Mouse (Mus musculus): ENCODE results near the gene Ppp1r16b.

Ppp1r16b gene

DNA sequence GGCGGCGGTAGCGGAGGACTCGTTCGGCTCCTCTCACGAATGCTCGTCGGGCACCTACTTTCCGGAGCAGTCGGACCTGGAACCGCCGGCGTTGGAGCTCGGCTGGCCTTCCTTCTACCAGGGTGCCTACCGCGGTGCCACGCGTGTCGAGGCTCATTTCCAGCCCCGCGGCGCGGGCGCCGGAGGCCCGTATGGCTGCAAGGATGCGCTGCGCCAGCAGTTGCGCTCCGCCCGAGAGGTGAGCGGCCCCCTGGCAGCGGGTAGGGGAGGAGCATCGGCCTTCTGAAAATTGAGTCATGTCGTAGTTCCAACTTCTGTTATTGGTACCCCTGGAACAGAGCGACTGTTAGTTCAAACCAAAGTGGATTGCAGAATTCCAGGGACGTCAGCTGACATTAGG, 103.2 kb downstream of the Ppp1r16b start:
- peak in 1 of 2 experiments; percentile 74 for DNase-seq (ENCODE audit: low spot score in 2 of 2)

- DNase-seq (ENCODE audit: low spot score in 2 of 2): peak in 1 of 2 experiments; percentile 24
Observed at GRCm38 (mm10) chr2:158768771-158769170, 103.6 kb downstream of the Ppp1r16b start.

- no peak for DNase-seq (ENCODE audit: low spot score in 2 of 2)
Observed at GRCm38 (mm10) chr2:158770126-158770757, 105.0 kb downstream of the Ppp1r16b start.

DNA sequence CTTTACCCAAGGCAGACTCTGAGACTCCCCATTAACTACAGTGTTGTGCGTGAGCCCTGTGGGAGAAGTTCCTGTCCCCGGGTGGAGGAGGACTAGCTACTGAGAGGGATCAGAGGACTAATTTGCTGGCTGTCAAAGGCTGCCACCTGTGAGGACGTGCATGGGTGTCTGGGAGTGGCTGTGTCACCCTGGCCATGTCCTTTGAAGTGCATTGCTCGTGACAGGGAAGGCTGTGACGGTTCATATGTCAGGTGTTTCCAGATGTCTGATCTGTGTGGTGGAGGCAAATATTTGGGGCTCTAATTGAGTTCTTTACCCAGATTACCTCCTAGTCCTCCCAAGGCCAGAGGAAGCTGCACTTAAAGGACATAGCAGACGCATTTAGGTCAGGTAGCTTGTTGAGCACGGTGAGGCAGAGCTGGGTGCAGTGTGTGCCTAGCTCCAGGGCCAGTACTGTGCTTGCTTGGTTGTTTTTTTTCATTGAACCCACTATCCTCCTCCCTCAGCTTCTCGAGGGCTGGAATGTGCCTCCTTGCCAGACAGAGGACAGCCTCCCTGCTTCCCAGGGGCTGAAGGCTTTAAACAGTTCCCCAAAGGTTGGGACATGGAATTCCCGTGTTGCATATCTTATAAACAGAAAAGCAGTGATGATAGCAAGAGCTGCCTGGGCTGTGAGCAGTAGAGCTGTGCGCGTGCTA, 106.0 kb downstream of the Ppp1r16b start:
- DNase-seq (ENCODE audit: low spot score in 2 of 2): no peak

GRCm38 (mm10) chr2:158772808-158773207, 107.6 kb downstream of the Ppp1r16b start:
- DNase-seq (ENCODE audit: low spot score in 2 of 2): no peak

GRCm38 (mm10) chr2:158774886-158775285, 109.7 kb downstream of the Ppp1r16b start:
- DNase-seq (ENCODE audit: low spot score in 2 of 2): no peak

- no peak for DNase-seq (ENCODE audit: low spot score in 2 of 2)
Observed at GRCm38 (mm10) chr2:158776716-158777115, 111.5 kb downstream of the Ppp1r16b start.

DNA sequence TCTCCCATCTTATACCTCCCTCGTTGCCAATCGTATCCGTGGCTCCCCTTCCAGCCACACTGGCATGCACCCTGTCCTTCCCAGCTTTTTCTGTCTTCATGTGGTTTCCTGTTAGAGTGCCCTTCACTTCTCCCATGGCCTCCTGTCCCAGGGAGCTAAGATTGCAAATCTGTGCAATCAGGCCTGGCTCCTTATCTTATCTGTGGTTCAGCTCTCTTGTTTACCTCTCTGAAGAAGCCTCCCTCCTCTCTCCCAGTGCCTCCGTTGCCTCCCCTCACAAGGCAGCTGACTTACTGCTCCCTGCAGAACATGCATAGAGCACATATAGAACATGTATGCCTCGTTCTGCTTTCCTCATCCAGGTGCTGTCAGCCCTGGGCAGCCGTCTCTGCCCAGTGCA, 112.3 kb downstream of the Ppp1r16b start:
- no peak for DNase-seq (ENCODE audit: low spot score in 2 of 2)

- no peak for DNase-seq (ENCODE audit: low spot score in 2 of 2)
Observed at GRCm38 (mm10) chr2:158778349-158778748, 113.2 kb downstream of the Ppp1r16b start.

GRCm38 (mm10) chr2:158781126-158781525, 115.9 kb downstream of the Ppp1r16b start:
- DNase-seq (ENCODE audit: low spot score in 2 of 2): no peak

DNA sequence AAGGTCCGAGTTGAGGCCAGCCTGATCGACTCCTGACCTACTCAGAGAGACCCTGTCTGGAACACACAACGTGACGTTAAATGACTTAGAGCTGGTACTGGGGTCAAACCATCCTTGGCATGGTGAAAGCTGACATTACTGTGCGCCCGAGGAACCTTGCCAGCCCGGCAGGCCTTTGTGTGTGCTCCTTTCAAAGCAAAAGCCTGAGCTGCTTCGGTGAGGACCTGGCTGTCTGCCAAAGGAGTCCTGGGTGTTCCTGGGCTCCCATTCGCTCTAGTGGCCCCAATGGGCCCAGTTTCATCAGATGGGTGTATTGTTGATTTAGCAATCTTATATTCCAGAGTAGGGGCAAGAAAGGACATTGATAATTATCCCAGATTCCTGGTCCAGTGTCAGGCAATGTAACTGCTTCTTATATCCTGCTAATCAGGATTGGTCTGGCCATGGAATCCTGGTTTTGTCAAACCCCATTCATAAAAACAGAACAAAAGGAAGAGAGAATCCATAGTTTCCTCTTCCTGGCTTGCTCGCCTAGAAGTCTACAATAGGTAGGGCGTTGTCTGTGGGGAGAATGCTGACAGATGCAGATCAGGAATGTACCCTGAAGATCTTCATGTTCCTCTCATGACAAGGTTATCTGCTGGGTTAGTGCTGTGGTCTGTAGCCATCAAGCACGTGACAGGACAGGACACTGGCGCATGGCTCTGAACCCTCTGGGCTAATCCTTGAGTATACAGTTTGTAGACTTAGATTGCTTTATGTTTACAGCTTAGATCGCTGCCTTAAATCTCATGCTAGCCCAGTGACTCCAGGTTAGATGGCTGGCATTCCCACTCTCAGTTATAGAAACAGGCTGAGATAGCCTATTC, 122.0 kb downstream of the Ppp1r16b start:
- DNase-seq (ENCODE audit: low spot score in 2 of 2): no peak

- DNase-seq (ENCODE audit: low spot score in 2 of 2): peak; percentile 78 to 93
Observed at GRCm38 (mm10) chr2:158794494-158795004, 129.4 kb downstream of the Ppp1r16b start, which contains the start of gene Dhx35. Dhx35 (plus strand) TSS chr2:158794807.

GRCm38 (mm10) chr2:158795043-158795442, 129.8 kb downstream of the Ppp1r16b start:
- no peak for DNase-seq (ENCODE audit: low spot score in 2 of 2)

DNA sequence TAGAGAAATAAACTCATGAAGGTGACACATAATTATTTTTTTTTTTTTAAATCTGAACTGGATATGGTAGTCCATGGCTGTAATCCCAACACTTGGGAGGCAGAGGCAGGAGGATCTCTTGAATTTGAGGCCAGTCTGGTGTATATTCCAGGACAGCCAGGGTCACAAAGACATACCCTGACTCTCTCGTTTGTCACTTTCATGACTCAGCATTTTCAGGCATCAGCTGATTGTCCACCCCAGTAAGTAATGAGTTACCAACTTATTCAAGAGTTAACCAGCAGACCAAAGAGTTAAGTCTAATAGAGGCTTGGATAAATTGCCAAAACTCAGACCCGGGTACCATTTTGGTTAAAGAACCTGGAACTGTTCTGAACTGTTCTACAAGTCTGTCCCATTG, 130.7 kb downstream of the Ppp1r16b start:
- DNase-seq (ENCODE audit: low spot score in 2 of 2): no peak

- no peak for DNase-seq (ENCODE audit: low spot score in 2 of 2)
Observed at GRCm38 (mm10) chr2:158799328-158799727, 134.1 kb downstream of the Ppp1r16b start.

DNA sequence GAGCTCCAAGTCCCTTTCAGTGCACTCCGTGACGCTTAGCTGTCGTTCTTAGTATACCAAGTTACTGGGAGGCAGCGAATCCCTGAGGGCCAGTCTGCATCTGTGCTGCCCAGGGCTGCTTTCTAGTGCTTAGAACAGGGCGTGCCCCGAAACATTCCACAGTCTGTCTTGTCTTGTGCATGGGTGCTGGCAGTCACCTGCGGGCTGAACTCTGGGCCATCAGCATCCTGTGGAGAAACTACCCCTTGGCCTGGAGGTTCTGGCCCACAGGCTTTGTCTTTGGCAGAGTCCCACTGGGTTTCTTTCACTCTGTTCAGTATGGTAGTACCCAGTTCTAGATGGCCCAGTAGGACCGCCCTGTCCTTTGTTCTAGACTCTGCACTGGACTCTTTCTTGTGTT, 135.6 kb downstream of the Ppp1r16b start:
- no peak for DNase-seq (ENCODE audit: low spot score in 2 of 2)

- DNase-seq (ENCODE audit: low spot score in 2 of 2): no peak
Observed at GRCm38 (mm10) chr2:158803575-158803974, 138.4 kb downstream of the Ppp1r16b start.

GRCm38 (mm10) chr2:158815686-158816085, 150.5 kb downstream of the Ppp1r16b start:
- DNase-seq (ENCODE audit: low spot score in 2 of 2): no peak
